In the genomic region with DNA sequence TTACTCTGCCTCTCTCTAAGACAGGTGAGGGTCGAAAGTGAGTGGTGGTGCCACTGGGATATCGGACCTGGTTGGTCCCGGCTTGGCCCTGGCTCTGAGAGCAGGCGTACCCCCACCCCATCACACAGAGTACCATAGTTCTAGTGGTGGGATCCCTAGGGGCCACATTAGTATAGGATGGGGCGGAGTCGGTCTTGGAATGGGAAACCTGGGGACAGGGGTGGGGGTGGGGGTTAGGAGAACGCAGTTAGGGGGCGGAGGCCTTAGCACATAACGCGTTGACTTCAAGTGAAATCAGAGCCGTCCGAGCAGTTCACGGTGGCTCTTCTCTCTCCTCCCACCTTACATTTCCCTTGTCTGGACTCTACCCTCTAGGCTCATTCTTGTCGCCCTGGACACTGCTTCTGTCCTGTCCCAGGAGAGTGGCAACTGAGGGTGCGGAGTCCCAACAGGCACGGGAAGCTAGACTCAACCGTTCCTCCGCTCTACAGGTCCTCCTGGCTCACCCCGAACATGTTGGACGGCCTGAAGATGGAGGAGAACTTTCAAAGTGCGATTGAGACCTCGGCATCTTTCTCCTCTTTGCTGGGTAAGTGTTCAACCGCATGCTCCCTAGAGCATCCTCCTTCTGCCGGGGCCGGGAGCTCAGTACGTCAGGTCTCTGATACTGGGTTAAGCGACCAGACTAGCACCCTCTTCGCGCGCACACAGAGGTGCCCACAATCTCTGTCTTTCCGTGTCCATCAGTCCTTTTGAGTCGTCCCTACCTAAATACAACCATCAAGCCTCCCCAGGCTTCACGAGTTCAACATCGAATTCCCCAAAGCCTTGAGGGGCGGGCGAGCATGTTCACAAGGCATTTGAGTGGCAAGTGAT, we compare ENCODE assay signal across 9 mouse cellular contexts. TPM values are rescaled to one million over a fixed set of nuclear protein-coding genes. Genes with fewer than 3 reads are reported as not detected.
DNase-seq lines count a peak whose midpoint lies in the region; ATAC-seq and TF ChIP-seq lines count a peak whose summit lies in the region.
"Had no signal": no experiment of that assay in that cellular context is flagged by ENCODE, and none has a peak within 500 bp of the region (broad histone marks: within the 10 kb centered on the region; RNA-seq: fewer than 3 reads in every experiment).

No protein-coding gene starts in this region.

- H3K27me3 ChIP-seq in liver, embryonic 11.5 days (replicated peaks; ENCODE audit: control insufficient read depth, insufficient read depth, low read length), result peaks cover 83% of the 10 kb centered on the region
- peaks cover 91% of the 10 kb centered on the region for H3K27me3 ChIP-seq in forebrain, embryonic 13.5 days
- H3K27me3 ChIP-seq in limb, embryonic 14.5 days (ENCODE audit: control insufficient read depth, insufficient read depth, low read length), result peaks cover 85% of the 10 kb centered on the region
- peaks cover 79% of the 10 kb centered on the region for H3K27me3 ChIP-seq in stomach, embryonic 16.5 days (ENCODE audit: control insufficient read depth, insufficient read depth, low read length)

- peak overlapping the region; percentile 55 for H3K4me2 ChIP-seq in liver, embryonic 11.5 days
- H3K4me2 ChIP-seq in forebrain, embryonic 13.5 days, result peak overlapping the region; percentile 86
- peak overlapping the region; percentile 83 for H3K4me2 ChIP-seq in limb, embryonic 14.5 days (replicated peaks; ENCODE audit: low read depth, low read length, severe bottlenecking)
- peak overlapping the region; percentile 95 for H3K4me2 ChIP-seq in stomach, embryonic 16.5 days (ENCODE audit: low read depth, low read length)

- no peak overlapping the region for H3K27ac ChIP-seq in liver, embryonic 11.5 days (ENCODE audit: low read depth, low read length)
- no peak overlapping the region for H3K27ac ChIP-seq in forebrain, embryonic 13.5 days
- H3K27ac ChIP-seq in limb, embryonic 14.5 days (replicated peaks; ENCODE audit: low read depth, low read length), result no peak overlapping the region
- no peak overlapping the region for H3K27ac ChIP-seq in stomach, embryonic 16.5 days (ENCODE audit: low read length)

- H3K9me3 ChIP-seq in liver, embryonic 11.5 days (ENCODE audit: control insufficient read depth, low read length), result no peaks in the 10 kb centered on the region
- H3K9me3 ChIP-seq in forebrain, embryonic 13.5 days (replicated peaks), result no peaks in the 10 kb centered on the region; the same call in 1 of the 2 replicates
- peaks cover 4% of the 10 kb centered on the region; the same call in 1 of the 2 replicates for H3K9me3 ChIP-seq in limb, embryonic 14.5 days (ENCODE audit: control insufficient read depth, low read length)
- no peaks in the 10 kb centered on the region; the same call in 1 of the 2 replicates for H3K9me3 ChIP-seq in stomach, embryonic 16.5 days (replicated peaks; ENCODE audit: control insufficient read depth, low read length)

- no peak for TF ChIP-seq POLR2A in limb, embryonic 14.5 days (IDR thresholded peaks at IDR 0.05; ENCODE audit: borderline replicate concordance, extremely low read depth, insufficient read depth, insufficient read length)

- no peak overlapping the region for H3K9ac ChIP-seq in liver, embryonic 11.5 days (ENCODE audit: low read depth, low read length)
- no peak overlapping the region for H3K9ac ChIP-seq in forebrain, embryonic 13.5 days
- 0 out of 2 replicates have a peak overlapping the region, but pooled peaks have one; percentile 54 for H3K9ac ChIP-seq in limb, embryonic 14.5 days (ENCODE audit: low read depth, low read length, severe bottlenecking)
- H3K9ac ChIP-seq in stomach, embryonic 16.5 days (ENCODE audit: low read length), result no peak overlapping the region; the same call in 1 of the 2 replicates

- H3K36me3 ChIP-seq in liver, embryonic 11.5 days (ENCODE audit: control insufficient read depth, insufficient read depth, low read length), result no peaks in the 10 kb centered on the region
- no peaks in the 10 kb centered on the region for H3K36me3 ChIP-seq in forebrain, embryonic 13.5 days (ENCODE audit: poor library complexity, severe bottlenecking)
- H3K36me3 ChIP-seq in limb, embryonic 14.5 days (ENCODE audit: control insufficient read depth, insufficient read depth, low read length), result no peaks in the 10 kb centered on the region
- no peaks in the 10 kb centered on the region for H3K36me3 ChIP-seq in stomach, embryonic 16.5 days (ENCODE audit: control insufficient read depth, insufficient read depth, low read length)

- no peak for DNase-seq in liver, embryonic 11.5 days (ENCODE audit: low spot score)
- DNase-seq in liver, result no peak
- no peak for DNase-seq in limb, embryonic 14.5 days (ENCODE audit: low spot score)
- DNase-seq in spleen, postnatal 14 days (ENCODE audit: low spot score in 2 of 2), result no peak
- no peak for DNase-seq in gastrocnemius, adult 8-10 months (ENCODE audit: low spot score in 2 of 2)
- DNase-seq in adrenal gland, adult 18-20 months (ENCODE audit: low spot score in 2 of 2), result no peak

- no peaks in the 10 kb centered on the region for H3K4me1 ChIP-seq in liver, embryonic 11.5 days (replicated peaks; ENCODE audit: control insufficient read depth, insufficient read depth, low read length)
- H3K4me1 ChIP-seq in forebrain, embryonic 13.5 days, result peaks cover 23% of the 10 kb centered on the region
- H3K4me1 ChIP-seq in limb, embryonic 14.5 days (ENCODE audit: control insufficient read depth, insufficient read depth, low read length), result peaks cover 10% of the 10 kb centered on the region
- H3K4me1 ChIP-seq in stomach, embryonic 16.5 days (ENCODE audit: control insufficient read depth, insufficient read depth, low read length), result peaks cover 8% of the 10 kb centered on the region

- WGBS in liver, embryonic 11.5 days, result 3% methylated on average over 36 of the region's 36 CpGs
- 1% methylated on average over 36 of the region's 36 CpGs for WGBS in forebrain, embryonic 13.5 days
- 3% methylated on average over 36 of the region's 36 CpGs for whole genome bisulfite sequencing in limb, embryonic 14.5 days
- 2% methylated on average over 36 of the region's 36 CpGs for WGBS in stomach, embryonic 16.5 days

- H3K4me3 ChIP-seq in liver, embryonic 11.5 days (ENCODE audit: low read depth, low read length), result peak overlapping the region; percentile 32
- H3K4me3 ChIP-seq in forebrain, embryonic 13.5 days, result peak overlapping the region; percentile 48
- peak overlapping the region; percentile 51 for H3K4me3 ChIP-seq in limb, embryonic 14.5 days (replicated peaks; ENCODE audit: low read length)
- peak overlapping the region; percentile 54 for H3K4me3 ChIP-seq in stomach, embryonic 16.5 days (replicated peaks; ENCODE audit: low read length)
- H3K4me3 ChIP-seq: erythroblast, embryonic 14.5 days had no signal

- 0 out of 2 replicates have a peak, but pooled peaks have one; percentile 23 for ATAC-seq in liver, embryonic 11.5 days (replicated peaks; ENCODE audit: low FRiP score)
- ATAC-seq in forebrain, embryonic 13.5 days, result peak; percentile 40
- 0 out of 2 replicates have a peak, but pooled peaks have one; percentile 12 for ATAC-seq in limb, embryonic 14.5 days (ENCODE audit: low FRiP score, low read depth)
- ATAC-seq in stomach, embryonic 16.5 days (ENCODE audit: insufficient read depth, low FRiP score), result no peak; the same call in 1 of the 2 replicates

RNA-seq across cellular contexts. Expression of gene Lmx1a, which starts 0.5 kb away (rescaled TPM):
- polyA plus RNA-seq in liver, embryonic 11.5 days (2014; fragmentation: Nextera tagmentation; extraction: Ambion mirVana), result 2.6 and 2.7 TPM in 2 replicates
- 2.5 and 9.2 TPM in 2 replicates for polyA plus RNA-seq in forebrain, embryonic 13.5 days (2015; fragmentation: Nextera tagmentation; extraction: Ambion mirVana)
- 0.57 and 0.64 TPM in 2 replicates for polyA plus RNA-seq in limb, embryonic 14.5 days (2012; rRNA removed)
- 0.37 and 0.51 TPM in 2 replicates for polyA plus RNA-seq in limb, embryonic 14.5 days (2014; fragmentation: Nextera tagmentation; extraction: Ambion mirVana)
- polyA plus RNA-seq in stomach, embryonic 16.5 days (2015; fragmentation: Nextera tagmentation; extraction: Ambion mirVana), result 0.10 and 0.11 TPM in 2 replicates
- total RNA-seq in gastrocnemius, adult 8-10 months (2022), result under 1 TPM in 3 of 4 experiments, not detected in 1; 0.10 to 0.19 (median 0.16) TPM
- total RNA-seq in adrenal gland, adult 18-20 months (2021), result not detected
- polyA plus RNA-seq: erythroblast, embryonic 14.5 days had no signal
